Mouse (Mus musculus) intestine, postnatal 0 days (tissue): ENCODE data around the gene Snrpa1. TPM values are rescaled to one million over a fixed set of nuclear protein-coding genes. Genes with fewer than 3 reads are reported as not detected.

Experiments
- ATAC-seq: fragments of 200-750 bp; cut with Nextera tagmentation; 2 replicates; pipeline ENCODE4 v1.8.0; 2017; ENCODE audit warnings: mild to moderate bottlenecking, moderate TSS enrichment, moderate library complexity
- H3K27ac ChIP-seq: fragments of 300-500 bp; sonication (generic); 2 replicates; pipeline ENCODE4 v1.5.1; 2014; ENCODE audit warnings: mild to moderate bottlenecking, low read depth, low read length, moderate library complexity
- H3K27me3 ChIP-seq: fragments of 300-500 bp; sonication (generic); replicated peaks from 2 replicates; pipeline ENCODE4 v1.6.1; 2014; ENCODE audit warnings: low read length, mixed read lengths; ENCODE audit not compliant: control insufficient read depth, insufficient read depth
- H3K36me3 ChIP-seq: fragments of 300-500 bp; sonication (generic); 2 replicates; pipeline ENCODE4 v1.6.1; 2014; ENCODE audit warnings: mild to moderate bottlenecking, moderate library complexity; ENCODE audit not compliant: control insufficient read depth, insufficient read depth
- H3K4me1 ChIP-seq: fragments of 300-500 bp; sonication (generic); replicated peaks from 2 replicates; pipeline ENCODE4 v1.6.1; 2014; ENCODE audit warnings: antibody characterized with exemption, low read length, mixed read lengths; ENCODE audit not compliant: control insufficient read depth, insufficient read depth
- H3K4me2 ChIP-seq: fragments of 300-500 bp; sonication (generic); replicated peaks from 2 replicates; pipeline ENCODE4 v1.6.1; 2014; ENCODE audit warnings: low read depth, mild to moderate bottlenecking, moderate library complexity
- H3K4me3 ChIP-seq: fragments of 300-500 bp; sonication (generic); 2 replicates; pipeline ENCODE4 v1.5.1; 2014; ENCODE audit warnings: low read depth, low read length
- H3K9ac ChIP-seq: fragments of 300-500 bp; sonication (generic); 2 replicates; pipeline ENCODE4 v1.6.1; 2014; ENCODE audit warnings: mild to moderate bottlenecking, low read depth, low read length
- H3K9me3 ChIP-seq: fragments of 300-500 bp; sonication (generic); 2 replicates; pipeline ENCODE4 v1.6.1; 2016; ENCODE audit warnings: mixed run types; ENCODE audit not compliant: control insufficient read depth
- CTCF ChIP-seq: sonication (generic); IDR thresholded peaks from 2 replicates; pipeline ENCODE4 v1.5.1; 2016; ENCODE audit warnings: low read depth, mild to moderate bottlenecking, control low read depth, antibody characterized with exemption, moderate library complexity
- WGBS: fragments of 180-500 bp; shearing (Covaris S2); extraction: QIAGEN DNeasy Blood & Tissue Kit; methylation state at CpG from one replicate; pipeline ENCODE4 v1.1.7; 2014; 5-methylcytosine and 5-hydroxymethylcytosine counted together
- polyA plus RNA-seq: library from polyadenylated mRNA; unstranded; fragments of >200 nt; fragmentation: Nextera tagmentation; extraction: Ambion mirVana; gene quantifications from 2 replicates; pipeline ENCODE4 v1.2.1, GENCODE M21; 2015

Snrpa1 gene
- polyA plus RNA-seq, result 63.5 and 66.1 TPM in 2 replicates

- peaks cover 6% of the 10 kb centered on the region; the same call in 1 of the 2 replicates for H3K4me1 ChIP-seq
- no peak for ATAC-seq
- no peaks in the 10 kb centered on the region for H3K27me3 ChIP-seq
- no peak for TF ChIP-seq CTCF
- H3K4me2 ChIP-seq, result peak within 1 kb of the TSS; percentile 81
- peaks cover 11% of the 10 kb centered on the region for H3K36me3 ChIP-seq
- 0 out of 2 replicates have a peak within 1 kb of the TSS, but pooled peaks have one; percentile 81 for H3K9ac ChIP-seq
- H3K4me3 ChIP-seq, result peak within 1 kb of the TSS; percentile 87
- no peak within 1 kb of the TSS for H3K27ac ChIP-seq
- H3K9me3 ChIP-seq, result no peaks in the 10 kb centered on the region
- 76% methylated on average over 1 of the region's 1 CpGs for WGBS
Measured at GRCm38 (mm10) chr7:66058703-66059102, at the start of gene Snrpa1. Gene Snrpa1 (plus strand): TSS chr7:66059003.

DNA sequence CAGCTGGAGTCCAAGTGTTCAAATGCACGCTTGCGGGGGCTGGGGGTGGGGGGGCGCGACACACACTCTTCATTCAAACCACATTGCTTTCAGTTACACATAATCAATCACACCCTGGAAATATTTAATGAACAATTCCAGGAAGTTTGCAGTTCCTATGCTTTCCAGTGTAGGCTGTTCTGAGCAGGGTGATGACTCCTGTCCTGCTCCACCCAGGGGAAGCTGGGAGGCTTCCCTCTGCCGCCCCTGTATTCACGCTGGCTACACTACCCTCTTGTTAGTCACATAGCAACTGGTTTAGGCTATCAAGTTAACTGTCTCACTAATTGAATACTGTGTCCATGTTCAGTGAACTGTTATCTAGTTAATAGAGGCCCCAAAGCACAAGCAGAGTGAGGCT is 48.3 kb upstream of the Snrpa1 start:
- no peak for TF ChIP-seq CTCF
- H3K9me3 ChIP-seq, result no peaks in the 10 kb centered on the region
- no peaks in the 10 kb centered on the region for H3K4me1 ChIP-seq
- 74% methylated on average over 6 of the region's 6 CpGs for WGBS
- H3K27me3 ChIP-seq, result no peaks in the 10 kb centered on the region
- H3K27ac ChIP-seq, result no peak overlapping the region
- no peak for ATAC-seq
- no peak overlapping the region for H3K4me2 ChIP-seq
- no peak overlapping the region for H3K4me3 ChIP-seq
- H3K36me3 ChIP-seq, result no peaks in the 10 kb centered on the region
- H3K9ac ChIP-seq, result no peak overlapping the region

DNA sequence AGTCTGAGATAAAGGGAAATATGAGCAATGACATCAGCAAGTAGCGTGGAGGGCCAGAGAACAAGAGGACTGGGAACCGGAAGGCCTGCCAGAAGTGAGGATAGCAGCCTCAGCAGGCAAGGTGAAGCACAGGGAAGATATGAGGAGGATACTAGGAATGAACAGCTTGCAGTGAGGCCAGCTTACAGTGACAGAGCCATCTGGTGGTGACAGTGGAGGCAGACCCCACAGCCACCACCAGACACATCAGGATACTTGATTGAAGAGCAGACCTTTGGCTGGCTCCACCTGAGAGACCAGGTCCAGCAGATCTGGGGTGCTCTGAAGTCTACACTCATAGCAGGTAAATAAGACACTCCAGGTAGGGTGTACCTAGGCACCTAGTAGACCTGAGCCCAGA is 31.1 kb upstream of the Snrpa1 start:
- H3K9ac ChIP-seq, result no peak overlapping the region
- H3K27ac ChIP-seq, result no peak overlapping the region
- H3K4me3 ChIP-seq, result no peak overlapping the region
- H3K4me2 ChIP-seq, result no peak overlapping the region
- H3K27me3 ChIP-seq, result no peaks in the 10 kb centered on the region
- no peaks in the 10 kb centered on the region for H3K4me1 ChIP-seq
- no peak for ATAC-seq
- no peaks in the 10 kb centered on the region for H3K36me3 ChIP-seq
- WGBS, result 92% methylated on average over 2 of the region's 2 CpGs
- no peaks in the 10 kb centered on the region for H3K9me3 ChIP-seq
- peak; percentile 76 for TF ChIP-seq CTCF

- no peaks in the 10 kb centered on the region for H3K27me3 ChIP-seq
- TF ChIP-seq CTCF, result no peak
- no peak overlapping the region for H3K9ac ChIP-seq
- no peak for ATAC-seq
- no peaks in the 10 kb centered on the region for H3K36me3 ChIP-seq
- H3K4me1 ChIP-seq, result no peaks in the 10 kb centered on the region
- no peaks in the 10 kb centered on the region for H3K9me3 ChIP-seq
- no peak overlapping the region for H3K27ac ChIP-seq
- H3K4me3 ChIP-seq, result no peak overlapping the region
- no peak overlapping the region for H3K4me2 ChIP-seq
- 77% methylated on average over 6 of the region's 6 CpGs for WGBS
Measured at GRCm38 (mm10) chr7:66028766-66029512, 29.9 kb upstream of the Snrpa1 start.

GRCm38 (mm10) chr7:66036809-66037208 is 22.0 kb upstream of the Snrpa1 start:
- Histone ChIP-seq H3K4me3 (no peak overlapping the region), H3K36me3 (no peaks in the 10 kb centered on the region), H3K9ac (no peak overlapping the region), H3K27me3 (no peaks in the 10 kb centered on the region), H3K27ac (no peak overlapping the region), H3K4me1 (no peaks in the 10 kb centered on the region), H3K4me2 (no peak overlapping the region), H3K9me3 (no peaks in the 10 kb centered on the region)
- no peak for TF ChIP-seq CTCF
- 37% methylated on average over 8 of the region's 8 CpGs for WGBS
- no peak for ATAC-seq

- no peak overlapping the region for H3K27ac ChIP-seq
- TF ChIP-seq CTCF, result no peak
- no peaks in the 10 kb centered on the region for H3K4me1 ChIP-seq
- 78% methylated on average over 3 of the region's 3 CpGs for WGBS
- H3K9me3 ChIP-seq, result no peaks in the 10 kb centered on the region
- no peak for ATAC-seq
- H3K36me3 ChIP-seq, result no peaks in the 10 kb centered on the region
- H3K9ac ChIP-seq, result no peak overlapping the region
- H3K27me3 ChIP-seq, result no peaks in the 10 kb centered on the region
- H3K4me3 ChIP-seq, result no peak overlapping the region
- no peak overlapping the region for H3K4me2 ChIP-seq
Measured at GRCm38 (mm10) chr7:66038261-66038660, 20.5 kb upstream of the Snrpa1 start.
